Mouse (Mus musculus) neutrophil, adult 5-6 weeks (primary cell): ENCODE measurements around the gene Rusc1. TPM values are rescaled to one million over a fixed set of nuclear protein-coding genes. Genes with fewer than 3 reads are reported as not detected.
A peak's percentile ranks its signal among the peaks of the same experiment; 100 is the strongest.
"Not testable (repeated sequence)": the region's sequence is repeated elsewhere in the genome, so short reads cannot be mapped to it uniquely, and the experiment has no call there.

Experiments used
- ATAC-seq: fragments of 151-379, 151-347 bp; 2 replicates; pipeline ENCODE4 v1.8.0; 2017; ENCODE audit warnings: mild to moderate bottlenecking, moderate TSS enrichment; ENCODE audit not compliant: insufficient number of reproducible peaks, poor library complexity, low FRiP score, severe bottlenecking; ENCODE audit errors: extremely low read depth
- total RNA-seq: library from RNA; stranded (forward); fragments of 200-1000 nt; gene quantifications from 2 replicates; pipeline ENCODE4 v1.2.3, GENCODE M21; 2017

The Rusc1 gene
- total RNA-seq, 1 experiment from 2014 or later: 29.6 TPM

DNA sequence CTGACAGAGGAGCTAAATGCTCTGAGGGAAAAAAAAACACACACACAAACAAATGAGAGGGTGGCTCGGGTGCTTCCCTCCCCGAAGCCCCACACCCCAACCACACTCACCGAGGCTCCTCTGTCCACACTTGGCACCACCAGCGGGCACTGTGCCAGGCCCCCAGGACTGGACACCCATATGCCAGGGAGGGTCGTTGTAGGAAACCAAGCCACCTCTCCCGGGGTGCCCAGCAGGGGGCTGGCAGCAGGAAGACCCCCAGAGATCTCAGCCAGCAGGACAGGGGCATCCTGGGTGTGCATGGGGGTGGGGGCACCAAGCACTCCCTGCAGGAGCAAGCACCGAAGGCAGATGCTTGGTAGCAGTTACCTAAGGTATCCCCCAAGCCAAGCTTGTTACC is 7.7 kb upstream of the Rusc1 start, which contains the start of gene Gm43738:
Gm43738 (minus strand) TSS at position 289 of the 400 bp plus-strand sequence.
- no peak for ATAC-seq

DNA sequence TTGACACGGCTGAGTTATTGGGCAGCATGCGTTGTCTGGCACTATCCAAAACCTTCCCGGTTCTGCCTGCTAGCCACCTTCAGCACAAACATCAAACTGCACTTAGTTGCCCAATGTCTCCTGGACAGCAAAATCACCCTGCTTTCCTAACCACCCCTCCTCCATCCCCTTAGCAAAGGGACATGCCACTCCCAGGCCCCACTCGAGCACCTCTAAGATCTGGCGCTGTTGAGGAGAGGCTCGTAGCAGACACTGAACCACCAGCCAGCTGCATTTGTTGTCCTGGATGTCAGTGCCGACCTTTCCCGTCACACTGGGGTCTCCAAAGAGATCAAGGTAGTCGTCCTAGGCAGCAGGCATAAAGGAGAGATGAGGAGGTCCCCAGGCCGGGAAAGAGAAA is 910 bp upstream of the Rusc1 start:
- no peak for ATAC-seq

- ATAC-seq: no peak
These were observed 511 bp downstream of the Rusc1 start for GRCm38 (mm10) chr3:89092509-89093090.

DNA sequence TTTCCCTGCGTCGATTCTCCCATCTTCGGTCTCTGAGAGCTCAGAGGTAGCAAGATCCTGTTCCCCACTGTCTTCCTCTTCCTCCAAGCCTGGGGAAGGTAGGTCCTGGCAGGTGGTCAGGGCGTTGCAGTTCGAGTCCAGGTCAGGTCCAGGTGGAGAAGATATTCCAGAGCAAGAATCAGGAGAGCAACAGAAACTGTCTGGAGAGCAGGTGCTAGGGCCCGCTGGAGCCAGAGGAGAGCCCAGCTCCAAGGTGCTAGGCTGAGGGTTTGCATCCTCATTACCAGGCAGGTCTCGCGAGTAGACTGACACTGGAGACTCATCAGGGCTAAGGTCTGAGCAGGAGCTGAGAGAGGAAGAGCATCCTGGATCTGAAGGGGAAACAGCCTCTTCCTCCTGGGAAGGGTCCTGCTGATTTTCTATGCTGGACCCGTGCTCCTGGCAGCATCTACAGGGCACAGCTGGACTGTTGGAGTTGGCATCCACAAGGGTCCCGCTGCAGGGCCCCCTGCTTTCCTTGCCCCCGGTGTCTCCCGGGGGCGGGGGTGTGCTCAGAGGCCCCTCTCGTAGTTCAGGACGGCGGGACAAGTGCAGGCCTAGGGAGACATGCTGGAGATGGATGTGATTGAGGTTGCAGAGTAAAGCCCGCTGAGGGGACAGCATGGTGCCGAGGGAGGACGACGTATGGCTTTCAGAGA is 1.2 kb downstream of the Rusc1 start:
- no peak for ATAC-seq

- no peak for ATAC-seq
These were observed 2.1 kb downstream of the Rusc1 start for GRCm38 (mm10) chr3:89090694-89091655.

DNA sequence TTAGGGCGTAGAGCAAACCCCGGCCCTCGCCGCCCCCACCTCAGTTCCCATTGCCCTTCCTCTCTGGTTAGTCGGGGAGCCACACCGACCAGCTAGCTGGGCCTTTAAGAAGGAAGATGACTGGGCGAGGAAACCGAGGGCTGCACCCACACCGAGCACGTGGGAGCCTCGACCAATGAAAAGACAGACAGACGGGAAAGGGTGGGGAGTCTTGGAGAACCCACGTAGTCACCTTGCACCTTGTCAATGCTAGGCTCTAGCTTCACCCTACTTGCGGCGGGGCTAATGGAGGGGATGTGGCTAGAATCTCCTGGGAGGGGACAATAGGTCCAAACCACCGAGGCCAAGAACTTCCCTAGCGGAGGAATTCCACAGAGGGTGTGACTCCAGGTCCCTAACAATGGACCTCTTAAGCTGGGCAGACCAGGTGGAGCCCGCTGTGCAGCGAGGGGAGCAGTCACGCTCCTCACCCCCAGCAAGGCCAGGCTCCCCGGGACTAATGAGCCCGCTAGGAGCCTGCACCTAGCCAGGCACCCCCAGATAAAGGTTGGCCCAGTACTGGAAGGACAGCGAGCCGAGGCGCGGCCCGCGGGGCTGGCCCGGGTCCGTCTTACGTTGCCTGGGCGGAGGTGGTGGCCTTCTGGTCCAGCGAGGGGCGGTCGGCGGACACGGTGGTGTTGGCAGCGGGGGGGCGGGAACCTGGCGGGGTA is 3.1 kb downstream of the Rusc1 start:
- peak; percentile 87 for ATAC-seq

GRCm38 (mm10) chr3:89088974-89089373 is 4.1 kb downstream of the Rusc1 start:
- no peak for ATAC-seq

- ATAC-seq: peak; percentile 40
These were observed 5.6 kb downstream of the Rusc1 start for GRCm38 (mm10) chr3:89087338-89088110.

DNA sequence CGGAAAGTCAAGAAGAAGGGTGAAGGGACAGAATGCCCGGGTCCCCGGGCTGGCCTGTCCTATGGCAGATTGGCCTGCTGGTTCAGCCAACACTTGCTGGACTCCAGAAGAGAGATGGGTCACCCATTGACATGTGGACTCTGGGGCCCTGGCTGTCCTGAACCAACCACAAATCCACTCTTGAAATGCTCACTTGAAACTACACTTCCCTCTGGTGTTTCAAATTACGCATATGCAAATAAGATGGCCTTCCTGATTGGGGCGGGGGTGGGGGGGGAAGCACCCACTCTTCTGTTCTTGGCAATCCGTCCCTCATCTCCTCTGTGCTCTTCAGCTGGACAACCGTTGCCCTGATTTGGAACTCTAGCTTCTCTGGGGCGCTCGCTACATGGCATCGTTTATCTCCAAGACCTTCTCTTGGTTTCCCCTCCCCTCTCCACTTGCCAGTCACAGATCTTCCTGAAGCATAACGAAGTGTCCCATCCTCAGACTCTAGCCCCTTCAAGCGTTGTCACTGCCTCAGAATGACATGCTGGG is 8.4 kb downstream of the Rusc1 start:
- no peak for ATAC-seq

GRCm38 (mm10) chr3:89084133-89084532 is 9.0 kb downstream of the Rusc1 start:
- ATAC-seq: no peak

DNA sequence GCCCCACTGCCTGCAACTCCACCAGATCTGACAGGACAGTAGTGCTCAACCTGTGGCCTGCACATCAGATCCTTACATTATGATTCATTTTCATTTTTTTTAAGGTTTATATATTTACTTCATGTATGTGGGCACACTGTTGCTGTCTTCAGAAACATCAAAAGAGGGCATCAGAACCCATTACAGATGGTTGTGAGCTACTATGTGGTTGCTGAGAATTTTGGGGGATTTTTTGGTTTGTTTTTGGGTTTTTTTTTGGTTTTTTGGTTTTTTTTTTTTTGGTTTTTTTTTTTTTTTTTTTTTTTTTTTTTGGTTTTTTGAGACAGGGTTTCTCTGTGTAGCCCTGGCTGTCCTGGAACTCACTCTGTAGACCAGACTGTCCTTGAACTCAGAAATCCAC is 10.8 kb downstream of the Rusc1 start:
- not testable (repeated sequence) for ATAC-seq

- no peak for ATAC-seq
These were observed 15.7 kb downstream of the Rusc1 start for GRCm38 (mm10) chr3:89077383-89077782.

DNA sequence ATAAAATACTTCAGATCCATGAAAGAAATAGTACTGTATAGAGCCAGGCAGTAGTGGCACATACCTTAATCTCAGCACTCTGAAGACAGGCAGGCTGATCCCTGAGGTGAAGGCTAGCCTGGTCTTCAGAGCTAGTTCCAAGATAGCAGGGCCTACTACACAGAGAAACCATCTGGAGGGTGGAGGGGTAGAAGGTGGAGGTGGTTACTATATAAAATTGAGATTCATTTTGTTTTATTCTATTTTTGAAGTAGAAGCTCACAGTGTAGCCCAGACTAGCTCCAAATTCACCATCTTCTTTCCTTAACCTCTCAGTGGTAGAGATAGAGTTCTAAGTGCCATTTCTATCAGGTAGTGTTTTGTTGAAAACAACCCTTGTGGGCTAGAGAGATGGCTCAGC is 25.8 kb downstream of the Rusc1 start:
- no peak for ATAC-seq

DNA sequence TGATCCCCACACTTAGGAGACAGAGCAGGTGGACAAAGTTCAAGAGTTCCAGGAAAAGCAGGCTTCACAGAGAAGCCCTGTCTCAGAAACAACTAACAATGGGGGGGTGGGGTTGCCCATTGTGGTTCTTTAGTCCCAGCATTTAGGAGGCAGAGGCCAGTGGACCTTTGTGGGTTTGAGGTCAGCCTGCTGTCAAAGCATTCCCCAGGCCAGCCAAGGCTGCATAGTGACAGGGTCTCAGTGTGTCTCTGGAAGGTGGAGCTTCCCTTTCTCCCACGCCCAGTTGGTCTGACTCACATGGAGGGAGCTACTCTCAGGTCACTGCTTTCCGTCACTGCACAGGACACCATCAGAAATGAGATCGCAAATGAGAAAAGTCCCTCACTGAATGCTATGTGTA is 31.4 kb downstream of the Rusc1 start:
- no peak for ATAC-seq

DNA sequence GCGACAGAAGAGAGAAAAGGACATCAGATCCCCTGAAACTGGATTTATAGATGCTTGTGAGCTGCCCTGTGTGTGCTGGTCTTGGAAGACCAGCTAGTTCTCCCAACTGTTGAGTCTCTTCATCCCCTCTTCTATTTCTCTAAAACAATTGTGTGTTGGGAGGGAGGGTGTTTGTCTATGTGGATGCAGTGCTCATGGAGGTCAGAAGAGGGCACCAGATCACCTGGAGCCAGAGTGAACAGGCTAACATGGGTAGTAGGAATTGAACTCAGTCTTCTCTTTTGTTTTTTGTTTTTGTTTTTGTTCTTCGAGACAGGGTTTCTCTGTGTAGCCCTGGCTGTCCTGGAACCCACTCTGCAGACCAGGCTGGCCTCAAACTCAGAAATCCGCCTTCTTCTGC is 34.3 kb downstream of the Rusc1 start:
- ATAC-seq: no peak

GRCm38 (mm10) chr3:89058361-89058760 is 34.8 kb downstream of the Rusc1 start:
- no peak for ATAC-seq

DNA sequence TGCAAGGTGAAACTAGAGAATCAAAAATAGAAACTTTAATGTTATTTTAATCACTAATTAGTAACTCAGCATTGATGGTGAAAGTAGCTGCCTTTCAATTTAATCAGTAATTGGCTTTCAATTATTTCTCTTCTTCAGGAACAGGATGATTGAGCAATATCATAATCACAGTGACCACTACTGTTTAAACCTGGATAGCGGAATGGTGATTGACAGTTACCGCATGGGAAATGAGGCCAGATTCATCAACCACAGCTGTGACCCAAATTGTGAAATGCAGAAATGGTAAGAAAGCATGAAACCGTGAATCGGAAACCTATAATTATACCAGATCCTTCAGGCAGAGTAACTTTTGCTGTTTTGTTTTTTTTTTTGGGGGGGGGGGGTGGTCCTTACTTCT is 49.8 kb downstream of the Rusc1 start:
- no peak for ATAC-seq
